Mouse (Mus musculus): ENCODE data around the gene Aifm1. TPM values are rescaled to one million over a fixed set of nuclear protein-coding genes. Genes with fewer than 3 reads are reported as not detected.

Aifm1 gene
- total RNA-seq, 2 experiments from 2014 or later, result 40.0 to 43.3 TPM

DNA sequence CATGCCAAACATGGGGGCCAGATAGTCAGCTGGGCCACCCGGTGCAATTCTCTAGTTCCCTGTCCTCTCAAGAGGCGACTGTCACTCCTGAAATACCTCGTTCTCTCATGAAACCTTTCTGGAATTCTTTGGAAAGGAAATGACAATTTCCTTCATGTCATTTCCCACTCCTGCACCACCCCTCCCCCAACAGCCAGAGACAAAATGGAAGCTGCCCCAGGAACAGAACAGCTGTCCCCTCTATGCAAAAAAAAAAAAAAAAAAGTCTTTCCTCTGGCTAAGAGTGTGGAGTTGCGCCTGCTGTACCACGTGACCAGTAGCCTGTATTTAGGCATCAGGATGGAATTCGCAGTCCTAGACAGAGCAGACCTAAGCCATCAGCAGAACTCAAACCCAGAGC, 85.1 kb downstream of the Aifm1 start:
- no peak for DNase-seq (ENCODE audit: low spot score in 2 of 2)

DNA sequence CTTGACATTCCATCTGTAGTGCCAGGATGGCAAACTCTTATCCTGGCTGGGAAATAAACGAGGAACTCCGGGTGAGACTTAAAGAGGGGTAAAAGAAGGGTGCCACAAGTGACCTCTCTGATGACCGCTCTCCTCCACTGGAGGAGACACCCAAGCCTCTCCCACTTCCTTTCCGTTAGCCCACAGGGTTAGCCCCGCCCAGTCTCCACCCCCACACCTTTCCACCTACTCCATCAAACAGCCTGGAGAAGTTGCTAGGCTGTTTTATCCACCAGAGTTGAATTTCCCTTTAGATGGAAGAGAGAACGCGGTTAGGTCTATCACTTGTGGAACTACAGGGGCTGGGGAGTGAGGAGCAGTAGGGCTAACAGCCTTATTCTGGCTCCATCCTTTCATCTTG, 88.1 kb downstream of the Aifm1 start:
- DNase-seq (ENCODE audit: low spot score in 2 of 2), result no peak

Other genes starting within 250 kb of the Aifm1 start
- gene Bcorl1, start 172.2 kb downstream of the Aifm1 start, total RNA-seq (2021), result 10 to 100 TPM; 11.1 to 11.2 TPM
- 10 to 100 TPM; 19.2 to 19.5 TPM for gene Elf4, start 50.4 kb downstream of the Aifm1 start, total RNA-seq (2021)
- gene Rab33a, start 5.7 kb upstream of the Aifm1 start, total RNA-seq (2021), result 1 to 10 TPM in 1 of 2 experiments, under 1 TPM in 1; 0.56 to 1.8 TPM
- gene Zfp280c, start 80.9 kb upstream of the Aifm1 start, total RNA-seq (2021), result 10 to 100 TPM; 14.4 to 15.3 TPM
- gene Slc25a14, start 109.8 kb upstream of the Aifm1 start, total RNA-seq (2021), result 1 to 10 TPM; 2.3 to 3.1 TPM
- gene Gpr119, start 160.9 kb upstream of the Aifm1 start, total RNA-seq (2021), result not detected
- gene Rbmx2, start 181.4 kb upstream of the Aifm1 start, total RNA-seq (2021), result 1 to 10 TPM; 3.6 to 5.0 TPM

All from gastrocnemius, postnatal 4 days (tissue).